ENCODE assay signal across 8 mouse cellular contexts in the genomic region with DNA sequence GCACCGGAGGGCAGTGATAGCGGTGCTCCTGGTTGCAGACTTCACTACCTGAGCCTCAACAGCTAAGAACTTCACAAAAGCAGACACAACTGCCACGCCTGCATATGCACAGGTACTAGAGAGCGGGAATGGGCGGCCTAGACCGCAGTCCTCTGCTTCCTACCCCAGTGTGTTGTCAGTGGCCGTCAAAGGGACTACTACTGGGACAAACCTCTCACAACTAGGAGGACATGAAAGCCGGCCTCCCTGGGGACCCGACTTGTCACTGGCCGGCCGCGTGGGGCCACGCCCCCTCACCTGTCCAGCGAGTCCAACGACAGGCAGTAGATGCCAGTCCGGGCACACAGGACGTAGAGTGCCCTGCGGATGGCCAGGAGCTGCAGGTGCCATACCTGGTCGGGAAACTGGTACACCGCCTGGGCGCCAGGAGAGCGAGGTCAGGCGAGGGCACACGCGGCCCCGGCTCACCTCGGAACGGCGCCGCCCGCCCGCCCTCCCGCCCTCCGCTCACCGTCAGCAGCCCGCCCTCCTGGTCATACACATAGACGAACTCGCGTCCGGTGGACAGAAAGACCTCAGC. TPM values are rescaled to one million over a fixed set of nuclear protein-coding genes. Genes with fewer than 3 reads are reported as not detected.
DNase-seq lines count a peak whose midpoint lies in the region; ATAC-seq and TF ChIP-seq lines count a peak whose summit lies in the region.

No protein-coding gene starts in this region.

- peaks cover 12% of the 10 kb centered on the region for H3K36me3 ChIP-seq in embryonic facial prominence, embryonic 11.5 days (replicated peaks; ENCODE audit: control insufficient read depth, insufficient read depth, low read depth, low read length)
- H3K36me3 ChIP-seq in limb, embryonic 12.5 days, result peaks cover 73% of the 10 kb centered on the region
- H3K36me3 ChIP-seq in midbrain, embryonic 10.5 days, result peaks cover 79% of the 10 kb centered on the region
- peaks cover 24% of the 10 kb centered on the region for H3K36me3 ChIP-seq in stomach, postnatal 0 days (ENCODE audit: control insufficient read depth, insufficient read depth, low read length)

- TF ChIP-seq EP300 in stomach, postnatal 0 days (optimal IDR thresholded peaks at IDR 0.05), result no peak

- 4% methylated on average over 40 of the region's 40 CpGs for WGBS in embryonic facial prominence, embryonic 11.5 days
- 3% methylated on average over 36 of the region's 40 CpGs for WGBS in limb, embryonic 12.5 days
- 4% methylated on average over 38 of the region's 40 CpGs for WGBS in midbrain, embryonic 10.5 days
- 2% methylated on average over 39 of the region's 40 CpGs for WGBS in stomach, postnatal 0 days

- peak; percentile 8; the same call in 1 of the 2 replicates for ATAC-seq in embryonic facial prominence, embryonic 11.5 days (replicated peaks; ENCODE audit: insufficient number of reproducible peaks, low FRiP score, low TSS enrichment, low read depth)
- peak; percentile 37 for ATAC-seq in limb, embryonic 12.5 days (ENCODE audit: insufficient number of reproducible peaks, insufficient read depth, low FRiP score, low TSS enrichment, low read depth)
- ATAC-seq in stomach, postnatal 0 days (ENCODE audit: low FRiP score, low TSS enrichment), result peak; percentile 56

- peak overlapping the region; percentile 85 for H3K4me3 ChIP-seq in embryonic facial prominence, embryonic 11.5 days (ENCODE audit: low read depth, low read length)
- H3K4me3 ChIP-seq in limb, embryonic 12.5 days (replicated peaks), result peak overlapping the region; percentile 94
- peak overlapping the region; percentile 80 for H3K4me3 ChIP-seq in midbrain, embryonic 10.5 days
- peak overlapping the region; percentile 70 for H3K4me3 ChIP-seq in stomach, postnatal 0 days (ENCODE audit: low read depth, low read length)

- DNase-seq in urinary bladder, adult 18-20 months (ENCODE audit: low spot score in 2 of 2), result peak; percentile 44 to 61
- no peak for DNase-seq in urinary bladder, postnatal 10 days (ENCODE audit: low spot score)
- DNase-seq in embryonic facial prominence, embryonic 11.5 days (ENCODE audit: low spot score), result peak; percentile 24
- DNase-seq in heart, postnatal 4 days, result peak; percentile 57
- DNase-seq in midbrain, embryonic 10.5 days (ENCODE audit: low spot score), result peak; percentile 43
- peak; percentile 81 for DNase-seq in stomach, postnatal 0 days (ENCODE audit: low spot score)
- no peak for DNase-seq in ovary, adult 18-20 months (ENCODE audit: low spot score)

- peaks cover 2% of the 10 kb centered on the region; the same call in 1 of the 2 replicates for H3K4me1 ChIP-seq in embryonic facial prominence, embryonic 11.5 days (ENCODE audit: control insufficient read depth, insufficient read depth, low read length)
- H3K4me1 ChIP-seq in limb, embryonic 12.5 days (replicated peaks), result peaks cover 22% of the 10 kb centered on the region
- peaks cover 31% of the 10 kb centered on the region for H3K4me1 ChIP-seq in midbrain, embryonic 10.5 days
- H3K4me1 ChIP-seq in stomach, postnatal 0 days (replicated peaks; ENCODE audit: control insufficient read depth, insufficient read depth), result 0 out of 2 replicates have a peak, but pooled peaks cover 5% of the 10 kb centered on the region

- H3K9me3 ChIP-seq in embryonic facial prominence, embryonic 11.5 days (replicated peaks; ENCODE audit: control insufficient read depth, low read length), result no peaks in the 10 kb centered on the region
- H3K9me3 ChIP-seq in limb, embryonic 12.5 days, result no peaks in the 10 kb centered on the region
- no peaks in the 10 kb centered on the region for H3K9me3 ChIP-seq in midbrain, embryonic 10.5 days (replicated peaks)
- H3K9me3 ChIP-seq in stomach, postnatal 0 days (ENCODE audit: control insufficient read depth, low read length), result no peaks in the 10 kb centered on the region

- H3K27ac ChIP-seq in embryonic facial prominence, embryonic 11.5 days (replicated peaks; ENCODE audit: low read depth, low read length), result 0 out of 2 replicates have a peak overlapping the region, but pooled peaks have one; percentile 28
- peak overlapping the region; percentile 81 for H3K27ac ChIP-seq in limb, embryonic 12.5 days
- peak overlapping the region; percentile 86 for H3K27ac ChIP-seq in midbrain, embryonic 10.5 days (replicated peaks)
- peak overlapping the region; percentile 61; the same call in 1 of the 2 replicates for H3K27ac ChIP-seq in stomach, postnatal 0 days (replicated peaks)

- H3K4me2 ChIP-seq in embryonic facial prominence, embryonic 11.5 days (ENCODE audit: low read depth, low read length), result peak overlapping the region; percentile 95
- H3K4me2 ChIP-seq in limb, embryonic 12.5 days, result peak overlapping the region; percentile 81
- H3K4me2 ChIP-seq in stomach, postnatal 0 days (replicated peaks; ENCODE audit: low read depth), result peak overlapping the region; percentile 99

- H3K9ac ChIP-seq in embryonic facial prominence, embryonic 11.5 days (replicated peaks; ENCODE audit: low read length), result peak overlapping the region; percentile 75
- peak overlapping the region; percentile 85 for H3K9ac ChIP-seq in limb, embryonic 12.5 days (replicated peaks)
- H3K9ac ChIP-seq in stomach, postnatal 0 days (ENCODE audit: low read length), result peak overlapping the region; percentile 71

- no peaks in the 10 kb centered on the region for H3K27me3 ChIP-seq in embryonic facial prominence, embryonic 11.5 days (ENCODE audit: control insufficient read depth, insufficient read depth, low read length)
- H3K27me3 ChIP-seq in limb, embryonic 12.5 days, result no peaks in the 10 kb centered on the region
- H3K27me3 ChIP-seq in midbrain, embryonic 10.5 days (ENCODE audit: low read depth, poor library complexity, severe bottlenecking), result no peaks in the 10 kb centered on the region
- no peaks in the 10 kb centered on the region for H3K27me3 ChIP-seq in stomach, postnatal 0 days (ENCODE audit: control insufficient read depth, insufficient read depth, low read length)

- no peak for TF ChIP-seq CTCF in stomach, postnatal 0 days (IDR thresholded peaks at IDR 0.05; ENCODE audit: low read depth)

RNA-seq across cellular contexts. Expression of a gene that starts 0.4 kb away (rescaled TPM):
- polyA plus RNA-seq in embryonic facial prominence, embryonic 11.5 days (2014; fragmentation: Nextera tagmentation; extraction: Ambion mirVana), result 20.5 and 24.2 TPM in 2 replicates
- total RNA-seq in heart, postnatal 4 days (2021), result 10 to 100 TPM; 31.4 to 34.4 TPM
- 38.0 and 40.0 TPM in 2 replicates for polyA plus RNA-seq in limb, embryonic 12.5 days (2016; fragmentation: Nextera tagmentation; extraction: Ambion mirVana)
- 34.5 and 41.8 TPM in 2 replicates for polyA plus RNA-seq in midbrain, embryonic 10.5 days (2016; fragmentation: Nextera tagmentation; extraction: Ambion mirVana)
- polyA plus RNA-seq in stomach, postnatal 0 days (2015; fragmentation: Nextera tagmentation; extraction: Ambion mirVana), result 14.3 and 15.3 TPM in 2 replicates

RNA-seq across cellular contexts. Expression of a gene that starts 16.8 kb away (rescaled TPM):
- 0.20 and 0.28 TPM in 2 replicates for polyA plus RNA-seq in embryonic facial prominence, embryonic 11.5 days (2014; fragmentation: Nextera tagmentation; extraction: Ambion mirVana)
- under 1 TPM in 1 of 2 experiments, not detected in 1; 0.34 TPM for total RNA-seq in heart, postnatal 4 days (2021)
- 0.64 TPM in 2 replicates for polyA plus RNA-seq in limb, embryonic 12.5 days (2016; fragmentation: Nextera tagmentation; extraction: Ambion mirVana)
- polyA plus RNA-seq in midbrain, embryonic 10.5 days (2016; fragmentation: Nextera tagmentation; extraction: Ambion mirVana), result 0.61 and 0.62 TPM in 2 replicates
- polyA plus RNA-seq in stomach, postnatal 0 days (2015; fragmentation: Nextera tagmentation; extraction: Ambion mirVana), result 0.41 and 0.47 TPM in 2 replicates

RNA-seq across cellular contexts. Expression of a gene that starts 29.8 kb away (rescaled TPM):
- 3,237 and 3,434 TPM in 2 replicates for polyA plus RNA-seq in embryonic facial prominence, embryonic 11.5 days (2014; fragmentation: Nextera tagmentation; extraction: Ambion mirVana)
- 1,000 to 10,000 TPM in 1 of 2 experiments, 100 to 1,000 TPM in 1; 930 to 1,002 TPM for total RNA-seq in heart, postnatal 4 days (2021)
- polyA plus RNA-seq in limb, embryonic 12.5 days (2016; fragmentation: Nextera tagmentation; extraction: Ambion mirVana), result 2,805 and 2,814 TPM in 2 replicates
- 2,836 and 2,964 TPM in 2 replicates for polyA plus RNA-seq in midbrain, embryonic 10.5 days (2016; fragmentation: Nextera tagmentation; extraction: Ambion mirVana)
- polyA plus RNA-seq in stomach, postnatal 0 days (2015; fragmentation: Nextera tagmentation; extraction: Ambion mirVana), result 2,268 and 2,377 TPM in 2 replicates

RNA-seq across cellular contexts. Expression of a gene that starts 59.4 kb away (rescaled TPM):
- polyA plus RNA-seq in embryonic facial prominence, embryonic 11.5 days (2014; fragmentation: Nextera tagmentation; extraction: Ambion mirVana), result 42.5 and 44.2 TPM in 2 replicates
- total RNA-seq in heart, postnatal 4 days (2021), result 10 to 100 TPM; 63.3 to 63.8 TPM
- 49.8 and 56.0 TPM in 2 replicates for polyA plus RNA-seq in limb, embryonic 12.5 days (2016; fragmentation: Nextera tagmentation; extraction: Ambion mirVana)
- polyA plus RNA-seq in midbrain, embryonic 10.5 days (2016; fragmentation: Nextera tagmentation; extraction: Ambion mirVana), result 45.1 and 46.5 TPM in 2 replicates
- polyA plus RNA-seq in stomach, postnatal 0 days (2015; fragmentation: Nextera tagmentation; extraction: Ambion mirVana), result 15.7 and 17.9 TPM in 2 replicates

Comparison
In these comparisons a context has a peak if more than half of its experiments do, and no peak if none do; other contexts are left out.
1. DNase-seq: peak in urinary bladder, adult 18-20 months (2 of 2), embryonic facial prominence, embryonic 11.5 days (single experiment), heart, postnatal 4 days (single experiment), midbrain, embryonic 10.5 days (single experiment) and stomach, postnatal 0 days (single experiment); none in urinary bladder, postnatal 10 days (single experiment) and ovary, adult 18-20 months (single experiment).
2. H3K27ac ChIP-seq: peak in every context shown above with its lines; median percentile 86 in midbrain, embryonic 10.5 days; 81 in limb, embryonic 12.5 days; 61 in stomach, postnatal 0 days; 28 in embryonic facial prominence, embryonic 11.5 days.
3. Peak in every context shown above with its lines, with median percentiles within 50 percentile points of each other: ATAC-seq, H3K4me2 ChIP-seq, H3K4me3 ChIP-seq and H3K9ac ChIP-seq.